Mouse (Mus musculus): ENCODE measurements around the gene Gm12845. TPM values are rescaled to one million over a fixed set of nuclear protein-coding genes. Genes with fewer than 3 reads are reported as not detected.

Gene Gm12845
- polyA plus RNA-seq (2014; fragmentation: Nextera tagmentation; extraction: Ambion mirVana), result not detected in 2 replicates

DNA sequence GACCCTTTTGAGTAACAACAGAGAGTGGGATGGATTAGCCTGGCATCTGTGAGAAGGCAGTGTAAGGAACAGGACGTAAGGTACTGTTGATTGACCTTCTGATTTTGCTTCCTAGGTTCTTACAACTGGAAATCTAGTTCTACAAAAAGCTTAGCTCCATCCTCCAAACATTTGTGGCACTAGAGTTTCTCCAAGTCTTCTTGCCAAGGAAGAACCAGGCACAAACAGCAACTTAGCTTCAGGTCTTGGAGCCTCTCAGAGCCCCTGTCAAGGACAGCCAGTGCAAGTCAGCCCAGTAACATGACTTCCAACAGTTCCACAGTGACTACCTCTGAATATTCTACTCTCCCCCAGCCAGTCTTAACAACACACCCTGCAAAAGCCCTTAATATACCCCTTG is at the start of gene Gm12845:
Gm12845 (plus strand) TSS at position 301 of the 400 bp plus-strand sequence.
- H3K4me3 ChIP-seq (replicated peaks; ENCODE audit: low read length), result no peak within 1 kb of the TSS
- H3K9ac ChIP-seq, result no peak within 1 kb of the TSS
- no peak for ATAC-seq (ENCODE audit: low FRiP score)
- no peak within 1 kb of the TSS for H3K27ac ChIP-seq
- H3K4me1 ChIP-seq (replicated peaks; ENCODE audit: control insufficient read depth, insufficient read depth, low read length), result no peaks in the 10 kb centered on the region
- no peaks in the 10 kb centered on the region for H3K9me3 ChIP-seq (ENCODE audit: control insufficient read depth, low read length)
- no peak for DNase-seq (ENCODE audit: low spot score)
- no peak within 1 kb of the TSS for H3K4me2 ChIP-seq (replicated peaks)
- WGBS, result 89% methylated on average over 1 of the region's 1 CpGs
- no peaks in the 10 kb centered on the region for H3K27me3 ChIP-seq (ENCODE audit: control insufficient read depth, insufficient read depth, low read length)
- no peaks in the 10 kb centered on the region for H3K36me3 ChIP-seq (replicated peaks; ENCODE audit: control insufficient read depth, insufficient read depth)

DNA sequence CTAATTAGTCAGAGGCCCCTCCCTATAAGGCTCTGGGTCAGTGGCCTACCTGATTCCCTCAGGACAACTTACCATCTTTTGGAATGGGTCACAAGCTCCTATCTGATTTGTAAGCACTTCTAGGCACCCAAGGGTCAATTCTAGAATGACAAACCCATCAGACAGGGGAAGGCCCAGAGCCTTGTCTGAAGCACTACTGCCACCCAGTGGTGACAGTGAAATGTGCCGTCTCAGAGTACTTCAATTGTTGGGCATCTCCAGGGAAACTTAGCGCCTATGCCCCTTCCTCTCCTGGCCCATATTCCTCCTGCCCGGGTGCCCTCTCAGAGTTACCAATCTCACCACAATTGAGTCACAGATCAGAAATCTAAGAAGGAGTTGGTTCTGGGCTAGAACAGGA is 47.3 kb upstream of the Gm12845 start:
- ATAC-seq (ENCODE audit: low FRiP score), result peak; percentile 59
- WGBS, result 8% methylated on average over 3 of the region's 3 CpGs
- peaks cover 76% of the 10 kb centered on the region for H3K36me3 ChIP-seq (replicated peaks; ENCODE audit: control insufficient read depth, insufficient read depth)

DNA sequence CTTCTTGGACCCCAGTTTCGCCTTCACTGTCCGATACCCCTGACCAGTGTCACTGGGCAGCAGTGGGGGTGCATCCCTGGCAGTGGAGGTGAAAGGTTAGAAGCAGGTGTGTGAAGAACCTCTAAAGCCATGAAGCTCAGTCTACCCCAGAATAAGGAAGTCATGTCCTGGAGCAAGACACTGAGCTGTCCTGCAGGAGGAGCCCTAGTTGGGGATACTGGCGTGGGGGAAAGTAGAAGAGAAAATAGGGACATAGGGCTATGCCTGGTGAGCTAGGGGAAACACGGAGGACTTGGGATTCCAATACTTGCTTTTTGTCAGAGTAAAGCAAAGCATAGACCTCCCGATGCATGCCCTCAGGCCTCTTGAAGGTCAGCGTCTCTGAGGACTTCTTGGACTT is 43.2 kb upstream of the Gm12845 start:
- H3K27ac ChIP-seq, result no peak overlapping the region
- ATAC-seq (ENCODE audit: low FRiP score) (no peak), DNase-seq (ENCODE audit: low spot score) (no peak)
- H3K4me1 ChIP-seq (replicated peaks; ENCODE audit: control insufficient read depth, insufficient read depth, low read length), result peaks cover 14% of the 10 kb centered on the region; the same call in 1 of the 2 replicates
- no peaks in the 10 kb centered on the region for H3K27me3 ChIP-seq (ENCODE audit: control insufficient read depth, insufficient read depth, low read length)
- peak overlapping the region; percentile 95 for H3K4me2 ChIP-seq (replicated peaks)
- H3K9ac ChIP-seq, result no peak overlapping the region
- H3K9me3 ChIP-seq (ENCODE audit: control insufficient read depth, low read length), result no peaks in the 10 kb centered on the region
- H3K4me3 ChIP-seq (replicated peaks; ENCODE audit: low read length), result peak overlapping the region; percentile 83; the same call in 1 of the 2 replicates
- WGBS, result 81% methylated on average over 6 of the region's 6 CpGs
- H3K36me3 ChIP-seq (replicated peaks; ENCODE audit: control insufficient read depth, insufficient read depth), result peaks cover 46% of the 10 kb centered on the region

More for the DNA sequence above, 47.3 kb upstream of the Gm12845 start:
- DNase-seq (ENCODE audit: low spot score), result peak; percentile 93
- H3K4me2 ChIP-seq (replicated peaks), result no peak overlapping the region
- no peaks in the 10 kb centered on the region for H3K27me3 ChIP-seq (ENCODE audit: control insufficient read depth, insufficient read depth, low read length)
- peaks cover 8% of the 10 kb centered on the region; the same call in 1 of the 2 replicates for H3K4me1 ChIP-seq (replicated peaks; ENCODE audit: control insufficient read depth, insufficient read depth, low read length)
- no peak overlapping the region for H3K9ac ChIP-seq
- H3K27ac ChIP-seq, result no peak overlapping the region
- no peak overlapping the region for H3K4me3 ChIP-seq (replicated peaks; ENCODE audit: low read length)
- H3K9me3 ChIP-seq (ENCODE audit: control insufficient read depth, low read length), result no peaks in the 10 kb centered on the region

- H3K9ac ChIP-seq, result peak within 1 kb of the TSS; percentile 89
- peak within 1 kb of the TSS; percentile 83 for H3K4me3 ChIP-seq (replicated peaks; ENCODE audit: low read length)
- WGBS, result under 1% methylated on average over 33 of the region's 33 CpGs
- 0 out of 2 replicates have a peak within 1 kb of the TSS, but pooled peaks have one; percentile 1 for H3K27ac ChIP-seq
- peaks cover 37% of the 10 kb centered on the region for H3K36me3 ChIP-seq (replicated peaks; ENCODE audit: control insufficient read depth, insufficient read depth)
- ATAC-seq (ENCODE audit: low FRiP score) (peak; percentile 91), DNase-seq (ENCODE audit: low spot score) (peak; percentile 95)
- no peaks in the 10 kb centered on the region for H3K9me3 ChIP-seq (ENCODE audit: control insufficient read depth, low read length)
- peak within 1 kb of the TSS; percentile 95 for H3K4me2 ChIP-seq (replicated peaks)
- H3K4me1 ChIP-seq (replicated peaks; ENCODE audit: control insufficient read depth, insufficient read depth, low read length), result peaks cover 14% of the 10 kb centered on the region; the same call in 1 of the 2 replicates
- H3K27me3 ChIP-seq (ENCODE audit: control insufficient read depth, insufficient read depth, low read length), result no peaks in the 10 kb centered on the region
Measured at GRCm38 (mm10) chr4:117681931-117682461, 42.2 kb upstream of the Gm12845 start, which contains the start of gene Dmap1. Dmap1 (minus strand) TSS chr4:117682273.

- H3K4me3 ChIP-seq (replicated peaks; ENCODE audit: low read length), result peak overlapping the region; percentile 83
- H3K4me2 ChIP-seq (replicated peaks), result peak overlapping the region; percentile 95
- ATAC-seq (ENCODE audit: low FRiP score), result peak; percentile 28; the same call in 1 of the 2 replicates
- no peaks in the 10 kb centered on the region for H3K9me3 ChIP-seq (ENCODE audit: control insufficient read depth, low read length)
- peak overlapping the region; percentile 89 for H3K9ac ChIP-seq
- H3K4me1 ChIP-seq (replicated peaks; ENCODE audit: control insufficient read depth, insufficient read depth, low read length), result peaks cover 14% of the 10 kb centered on the region; the same call in 1 of the 2 replicates
- H3K27ac ChIP-seq, result 0 out of 2 replicates have a peak overlapping the region, but pooled peaks have one; percentile 1
- H3K27me3 ChIP-seq (ENCODE audit: control insufficient read depth, insufficient read depth, low read length), result no peaks in the 10 kb centered on the region
- peaks cover 32% of the 10 kb centered on the region for H3K36me3 ChIP-seq (replicated peaks; ENCODE audit: control insufficient read depth, insufficient read depth)
- DNase-seq (ENCODE audit: low spot score), result no peak
Measured at GRCm38 (mm10) chr4:117682463-117682862, 41.7 kb upstream of the Gm12845 start.

DNA sequence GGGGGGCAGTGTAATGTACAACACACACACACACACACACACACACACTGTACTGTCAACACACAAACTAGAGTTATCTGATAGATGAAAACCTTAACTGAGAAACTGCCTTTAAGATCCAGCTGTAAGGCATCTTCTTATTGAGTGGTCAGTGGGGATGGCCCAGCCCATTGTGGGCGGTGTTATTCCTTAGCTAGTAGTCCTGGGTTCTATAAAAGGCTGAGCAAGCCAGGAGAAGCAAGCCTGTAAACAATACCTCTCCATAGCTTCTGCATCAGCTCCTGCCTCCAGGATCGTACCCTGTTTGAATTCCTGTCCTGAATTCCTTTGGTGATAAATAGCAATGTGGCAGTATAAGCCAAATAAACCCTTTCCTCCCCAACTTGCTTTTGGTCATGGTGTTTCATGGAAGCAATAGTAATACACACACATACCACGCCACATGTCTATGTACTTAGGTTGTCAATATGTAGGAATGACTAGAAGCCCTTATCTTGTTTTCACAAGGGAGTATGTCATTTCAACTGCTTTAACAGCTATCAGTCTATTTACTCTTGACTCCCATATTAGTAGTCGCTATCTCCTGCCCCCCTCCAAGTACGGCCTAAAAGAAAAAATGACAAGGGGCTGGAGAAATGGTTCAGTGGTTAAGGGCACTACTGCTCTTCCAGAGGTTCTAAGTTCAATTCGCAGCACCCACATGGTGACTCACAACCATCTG is 41.0 kb upstream of the Gm12845 start:
- H3K4me3 ChIP-seq (replicated peaks; ENCODE audit: low read length), result no peak overlapping the region
- H3K4me2 ChIP-seq (replicated peaks), result peak overlapping the region; percentile 95; the same call in 1 of the 2 replicates
- H3K4me1 ChIP-seq (replicated peaks; ENCODE audit: control insufficient read depth, insufficient read depth, low read length), result peaks cover 14% of the 10 kb centered on the region; the same call in 1 of the 2 replicates
- no peaks in the 10 kb centered on the region for H3K27me3 ChIP-seq (ENCODE audit: control insufficient read depth, insufficient read depth, low read length)
- H3K36me3 ChIP-seq (replicated peaks; ENCODE audit: control insufficient read depth, insufficient read depth), result peaks cover 26% of the 10 kb centered on the region
- WGBS, result 85% methylated on average over 6 of the region's 6 CpGs
- no peak for ATAC-seq (ENCODE audit: low FRiP score)
- H3K9ac ChIP-seq, result no peak overlapping the region
- no peaks in the 10 kb centered on the region for H3K9me3 ChIP-seq (ENCODE audit: control insufficient read depth, low read length)
- no peak overlapping the region for H3K27ac ChIP-seq
- DNase-seq (ENCODE audit: low spot score), result no peak

GRCm38 (mm10) chr4:117686354-117686753 is 37.9 kb upstream of the Gm12845 start:
- 84% methylated on average over 4 of the region's 4 CpGs for WGBS
- H3K9me3 ChIP-seq (ENCODE audit: control insufficient read depth, low read length), result no peaks in the 10 kb centered on the region
- no peak overlapping the region for H3K4me2 ChIP-seq (replicated peaks)
- DNase-seq (ENCODE audit: low spot score) (no peak), ATAC-seq (ENCODE audit: low FRiP score) (no peak)
- no peak overlapping the region for H3K9ac ChIP-seq
- no peak overlapping the region for H3K27ac ChIP-seq
- no peaks in the 10 kb centered on the region for H3K27me3 ChIP-seq (ENCODE audit: control insufficient read depth, insufficient read depth, low read length)
- peaks cover 8% of the 10 kb centered on the region; the same call in 1 of the 2 replicates for H3K4me1 ChIP-seq (replicated peaks; ENCODE audit: control insufficient read depth, insufficient read depth, low read length)
- no peak overlapping the region for H3K4me3 ChIP-seq (replicated peaks; ENCODE audit: low read length)
- H3K36me3 ChIP-seq (replicated peaks; ENCODE audit: control insufficient read depth, insufficient read depth), result no peaks in the 10 kb centered on the region

- WGBS, result 4% methylated on average over 7 of the region's 7 CpGs
- peak; percentile 91 for DNase-seq (ENCODE audit: low spot score)
- Histone ChIP-seq H3K9ac (no peak overlapping the region), H3K4me1 (replicated peaks; ENCODE audit: control insufficient read depth, insufficient read depth, low read length) (no peaks in the 10 kb centered on the region), H3K27ac (no peak overlapping the region), H3K27me3 (ENCODE audit: control insufficient read depth, insufficient read depth, low read length) (no peaks in the 10 kb centered on the region), H3K4me2 (replicated peaks) (no peak overlapping the region), H3K9me3 (ENCODE audit: control insufficient read depth, low read length) (no peaks in the 10 kb centered on the region), H3K36me3 (replicated peaks; ENCODE audit: control insufficient read depth, insufficient read depth) (no peaks in the 10 kb centered on the region), H3K4me3 (replicated peaks; ENCODE audit: low read length) (no peak overlapping the region)
- no peak for ATAC-seq (ENCODE audit: low FRiP score)
Measured at GRCm38 (mm10) chr4:117705361-117705760, 18.9 kb upstream of the Gm12845 start.

GRCm38 (mm10) chr4:117708780-117709550 is 15.2 kb upstream of the Gm12845 start:
- H3K4me1 ChIP-seq (replicated peaks; ENCODE audit: control insufficient read depth, insufficient read depth, low read length), result no peaks in the 10 kb centered on the region
- no peaks in the 10 kb centered on the region for H3K9me3 ChIP-seq (ENCODE audit: control insufficient read depth, low read length)
- no peak overlapping the region for H3K27ac ChIP-seq
- H3K36me3 ChIP-seq (replicated peaks; ENCODE audit: control insufficient read depth, insufficient read depth), result no peaks in the 10 kb centered on the region
- ATAC-seq (ENCODE audit: low FRiP score) (no peak), DNase-seq (ENCODE audit: low spot score) (no peak)
- no peak overlapping the region for H3K4me2 ChIP-seq (replicated peaks)
- H3K9ac ChIP-seq, result no peak overlapping the region
- H3K27me3 ChIP-seq (ENCODE audit: control insufficient read depth, insufficient read depth, low read length), result no peaks in the 10 kb centered on the region
- WGBS, result 82% methylated on average over 3 of the region's 3 CpGs
- no peak overlapping the region for H3K4me3 ChIP-seq (replicated peaks; ENCODE audit: low read length)

Data from hindbrain, embryonic 14.5 days (tissue).